Mouse (Mus musculus) liver, embryonic 12.5 days (tissue): ENCODE results near the gene Flvcr2. TPM values are rescaled to one million over a fixed set of nuclear protein-coding genes. Genes with fewer than 3 reads are reported as not detected.

Source experiments
- ATAC-seq: fragments of 200-750 bp; cut with Nextera tagmentation; 2 replicates; pipeline ENCODE4 v1.8.0; 2017; ENCODE audit warnings: moderate number of reproducible peaks, mild to moderate bottlenecking, moderate library complexity
- H3K27ac ChIP-seq: fragments of 300-500 bp; sonication (generic); 2 replicates; pipeline ENCODE4 v1.5.1; 2016; ENCODE audit warnings: mild to moderate bottlenecking
- H3K27me3 ChIP-seq: fragments of 300-500 bp; sonication (generic); replicated peaks from 2 replicates; pipeline ENCODE4 v1.6.1; 2016; ENCODE audit warnings: mild to moderate bottlenecking, moderate library complexity
- H3K36me3 ChIP-seq: fragments of 300-500 bp; sonication (generic); 2 replicates; pipeline ENCODE4 v1.6.1; 2016; ENCODE audit warnings: mild to moderate bottlenecking, moderate library complexity
- H3K4me1 ChIP-seq: fragments of 300-500 bp; sonication (generic); 2 replicates; pipeline ENCODE4 v1.6.1; 2016
- H3K4me2 ChIP-seq: fragments of 300-500 bp; sonication (generic); 2 replicates; pipeline ENCODE4 v1.6.1; 2016; ENCODE audit warnings: mild to moderate bottlenecking, moderate library complexity
- H3K4me3 ChIP-seq: fragments of 300-500 bp; sonication (generic); 2 replicates; pipeline ENCODE4 v1.5.1; 2016; ENCODE audit warnings: mild to moderate bottlenecking, moderate library complexity
- H3K9ac ChIP-seq: fragments of 300-500 bp; sonication (generic); 2 replicates; pipeline ENCODE4 v1.6.1; 2016; ENCODE audit warnings: mild to moderate bottlenecking, moderate library complexity
- H3K9me3 ChIP-seq: fragments of 300-500 bp; sonication (generic); replicated peaks from 2 replicates; pipeline ENCODE4 v1.6.1; 2016; ENCODE audit warnings: mild to moderate bottlenecking, moderate library complexity
- WGBS: fragments of 180-500 bp; shearing (Covaris S2); methylation state at CpG from one replicate; pipeline ENCODE4 v1.1.7; 2016; ENCODE audit not compliant: insufficient replicate concordance; 5-methylcytosine and 5-hydroxymethylcytosine counted together
- polyA plus RNA-seq: library from polyadenylated mRNA; unstranded; fragments of >200 nt; fragmentation: Nextera tagmentation; extraction: Ambion mirVana; gene quantifications from 2 replicates; pipeline ENCODE4 v1.2.1, GENCODE M21; 2016

Flvcr2 gene
- polyA plus RNA-seq, 1 experiment from 2014 or later, result 4.3 TPM

- no peak for ATAC-seq
- no peaks in the 10 kb centered on the region for H3K9me3 ChIP-seq
- H3K27me3 ChIP-seq, result no peaks in the 10 kb centered on the region
- no peak overlapping the region for H3K4me2 ChIP-seq
- H3K9ac ChIP-seq, result no peak overlapping the region
- H3K36me3 ChIP-seq, result peaks cover 51% of the 10 kb centered on the region
- H3K4me1 ChIP-seq, result peaks cover 5% of the 10 kb centered on the region; the same call in 1 of the 2 replicates
- no peak overlapping the region for H3K27ac ChIP-seq
- no peak overlapping the region for H3K4me3 ChIP-seq
Measured at GRCm38 (mm10) chr12:85810959-85811358, 64.6 kb downstream of the Flvcr2 start.

DNA sequence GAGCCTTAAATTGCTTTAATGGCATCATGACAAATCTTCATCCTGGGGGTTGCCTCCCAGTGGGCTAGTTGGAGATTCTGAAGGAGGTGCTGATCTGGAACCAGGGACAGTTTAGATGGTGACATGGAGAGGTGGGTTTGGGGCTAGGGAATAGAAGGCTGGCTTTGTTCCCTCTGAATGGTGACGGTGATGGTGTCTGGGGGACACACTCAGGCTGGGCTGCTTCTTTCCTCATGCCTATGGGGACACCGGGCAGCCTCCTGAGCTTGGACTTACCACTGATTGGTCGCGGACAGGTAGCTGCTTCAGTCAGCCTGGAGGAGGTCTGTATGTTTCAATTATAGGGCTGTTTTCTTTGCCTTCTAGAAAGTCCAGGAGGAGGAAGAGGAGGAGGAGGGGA, 65.3 kb downstream of the Flvcr2 start:
- H3K4me1 ChIP-seq, result peaks cover 5% of the 10 kb centered on the region; the same call in 1 of the 2 replicates
- H3K36me3 ChIP-seq, result peaks cover 58% of the 10 kb centered on the region
- ATAC-seq, result no peak
- H3K27me3 ChIP-seq, result no peaks in the 10 kb centered on the region
- WGBS, result 84% methylated on average over 4 of the region's 4 CpGs
- H3K4me3 ChIP-seq, result no peak overlapping the region
- no peak overlapping the region for H3K9ac ChIP-seq
- no peak overlapping the region for H3K4me2 ChIP-seq
- H3K27ac ChIP-seq, result no peak overlapping the region
- no peaks in the 10 kb centered on the region for H3K9me3 ChIP-seq

DNA sequence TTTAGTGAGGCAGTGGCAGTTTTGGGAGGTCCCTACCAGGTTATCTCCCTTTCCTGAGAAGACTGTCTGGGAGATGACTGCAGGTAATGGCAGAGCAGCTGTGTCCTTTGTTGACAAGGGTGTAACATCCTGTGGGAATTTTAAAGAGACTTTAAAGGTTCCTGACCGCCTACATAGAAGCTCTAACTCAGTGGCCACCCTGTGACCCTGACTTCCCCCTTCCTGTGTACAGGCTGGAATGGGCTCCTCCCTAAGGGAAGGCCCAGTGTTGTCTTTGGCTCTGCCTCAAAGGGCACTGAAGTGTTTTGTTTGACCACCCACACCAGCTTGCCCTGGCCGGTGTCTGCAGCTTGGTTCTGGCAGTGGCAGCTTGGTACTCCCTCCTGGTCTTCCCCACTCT, 67.3 kb downstream of the Flvcr2 start:
- no peak overlapping the region for H3K27ac ChIP-seq
- no peak overlapping the region for H3K4me3 ChIP-seq
- peaks cover 9% of the 10 kb centered on the region; the same call in 1 of the 2 replicates for H3K4me1 ChIP-seq
- no peak overlapping the region for H3K4me2 ChIP-seq
- no peak overlapping the region for H3K9ac ChIP-seq
- no peaks in the 10 kb centered on the region for H3K27me3 ChIP-seq
- peaks cover 74% of the 10 kb centered on the region for H3K36me3 ChIP-seq
- 68% methylated on average over 2 of the region's 2 CpGs for WGBS
- H3K9me3 ChIP-seq, result no peaks in the 10 kb centered on the region
- peak; percentile 28; the same call in 1 of the 2 replicates for ATAC-seq

GRCm38 (mm10) chr12:85822051-85822450, 75.7 kb downstream of the Flvcr2 start:
- no peak for ATAC-seq
- Histone ChIP-seq H3K36me3 (peaks cover 58% of the 10 kb centered on the region), H3K9ac (no peak overlapping the region), H3K27ac (no peak overlapping the region), H3K27me3 (no peaks in the 10 kb centered on the region), H3K9me3 (no peaks in the 10 kb centered on the region), H3K4me2 (no peak overlapping the region), H3K4me1 (peaks cover 39% of the 10 kb centered on the region), H3K4me3 (no peak overlapping the region)
- WGBS, result 83% methylated on average over 9 of the region's 9 CpGs

DNA sequence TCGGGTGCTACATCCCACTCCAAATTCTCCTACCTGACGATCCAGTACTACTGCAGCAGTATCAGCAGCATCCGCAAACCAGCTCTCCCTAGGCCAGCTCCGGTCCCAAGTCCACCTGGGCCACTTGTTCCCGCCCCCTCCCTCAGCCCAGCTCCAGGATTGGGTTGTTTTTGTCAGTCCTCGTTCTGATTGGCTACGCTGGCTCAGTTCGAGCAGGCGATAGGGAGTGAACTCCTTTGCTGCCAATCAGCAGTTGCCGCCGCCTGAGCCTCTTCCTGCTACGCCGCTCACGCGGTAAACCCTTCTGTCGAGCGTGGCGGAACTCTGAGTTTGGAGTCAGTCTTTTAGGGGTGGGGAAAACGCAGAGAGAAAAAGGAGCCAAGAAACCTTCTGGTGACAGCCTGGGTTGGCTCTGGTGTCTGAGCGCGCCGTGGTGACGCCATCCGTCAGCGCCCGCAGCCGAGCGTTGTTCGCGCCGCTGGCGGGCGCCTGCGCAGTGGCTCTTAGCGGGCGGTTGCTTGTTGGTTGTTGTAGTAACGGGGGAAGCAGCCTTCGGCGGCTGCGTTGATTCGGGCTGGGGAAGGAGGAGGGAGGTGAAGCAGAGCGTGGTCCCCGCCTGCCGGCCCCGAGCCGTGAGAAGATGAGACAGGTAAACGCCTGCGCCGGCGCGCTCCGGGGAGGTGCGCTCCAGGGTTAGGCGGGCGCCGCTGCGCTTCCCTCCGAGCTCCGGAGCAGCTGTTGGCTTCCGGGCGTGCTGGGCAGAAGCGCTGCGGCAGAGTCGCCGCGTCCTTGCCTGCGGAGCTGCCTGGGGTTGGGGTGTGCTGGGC, 78.3 kb downstream of the Flvcr2 start, which contains the start of the genes Erg28 and Ttll5:
Gene Erg28, minus strand, starts transcription at position 113 of the 827 bp plus-strand sequence.
Gene Ttll5, plus strand, starts transcription at position 222 of the 827 bp plus-strand sequence.
- Histone ChIP-seq H3K4me1 (peaks cover 34% of the 10 kb centered on the region), H3K27me3 (no peaks in the 10 kb centered on the region), H3K4me3 (peak within 1 kb of the TSS; percentile 85), H3K9me3 (no peaks in the 10 kb centered on the region), H3K4me2 (peak within 1 kb of the TSS; percentile 83), H3K9ac (peak within 1 kb of the TSS; percentile 88), H3K36me3 (peaks cover 57% of the 10 kb centered on the region), H3K27ac (peak within 1 kb of the TSS; percentile 97)
- 1% methylated on average over 66 of the region's 67 CpGs for WGBS
- ATAC-seq, result peak; percentile 95

- H3K27me3 ChIP-seq, result no peaks in the 10 kb centered on the region
- peaks cover 54% of the 10 kb centered on the region for H3K36me3 ChIP-seq
- H3K9me3 ChIP-seq, result no peaks in the 10 kb centered on the region
- H3K4me1 ChIP-seq, result peaks cover 34% of the 10 kb centered on the region
- H3K27ac ChIP-seq, result peak overlapping the region; percentile 97
- ATAC-seq, result no peak
- H3K9ac ChIP-seq, result peak overlapping the region; percentile 88
- peak overlapping the region; percentile 85 for H3K4me3 ChIP-seq
- peak overlapping the region; percentile 83 for H3K4me2 ChIP-seq
- WGBS, result 7% methylated on average over 8 of the region's 8 CpGs
Measured at GRCm38 (mm10) chr12:85825361-85825760, 79.0 kb downstream of the Flvcr2 start.

DNA sequence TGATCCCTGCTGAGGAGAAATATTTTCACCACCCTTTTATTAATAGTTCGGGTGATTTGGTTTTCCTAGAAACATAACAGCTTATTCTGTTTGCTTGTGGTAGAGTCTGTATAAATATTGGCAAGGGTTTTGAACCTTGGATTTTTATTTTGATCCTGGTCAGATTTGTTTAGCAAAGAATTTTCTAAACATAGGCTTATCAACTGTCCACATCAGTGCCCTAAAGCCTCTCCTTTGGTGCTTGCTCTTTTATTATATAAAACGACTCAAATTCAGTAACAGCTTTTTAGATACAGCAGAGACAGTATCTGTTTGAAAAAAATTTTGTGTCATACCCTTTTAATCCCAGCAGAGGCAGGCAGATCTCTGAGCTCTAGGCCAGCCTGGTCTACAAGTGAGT, 79.5 kb downstream of the Flvcr2 start:
- Histone ChIP-seq H3K27ac (no peak overlapping the region), H3K9ac (peak overlapping the region; percentile 88), H3K4me1 (peaks cover 34% of the 10 kb centered on the region), H3K27me3 (no peaks in the 10 kb centered on the region), H3K4me2 (peak overlapping the region; percentile 83), H3K36me3 (peaks cover 52% of the 10 kb centered on the region), H3K9me3 (no peaks in the 10 kb centered on the region), H3K4me3 (peak overlapping the region; percentile 85)
- no peak for ATAC-seq
- WGBS, result 40% methylated on average over 2 of the region's 2 CpGs

GRCm38 (mm10) chr12:85828856-85829255, 82.5 kb downstream of the Flvcr2 start:
- ATAC-seq, result no peak
- no peak overlapping the region for H3K4me3 ChIP-seq
- no peak overlapping the region for H3K27ac ChIP-seq
- peaks cover 64% of the 10 kb centered on the region for H3K36me3 ChIP-seq
- no peak overlapping the region for H3K4me2 ChIP-seq
- H3K27me3 ChIP-seq, result no peaks in the 10 kb centered on the region
- no peak overlapping the region for H3K9ac ChIP-seq
- no peaks in the 10 kb centered on the region for H3K9me3 ChIP-seq
- 86% methylated on average over 3 of the region's 3 CpGs for WGBS
- H3K4me1 ChIP-seq, result peaks cover 16% of the 10 kb centered on the region

DNA sequence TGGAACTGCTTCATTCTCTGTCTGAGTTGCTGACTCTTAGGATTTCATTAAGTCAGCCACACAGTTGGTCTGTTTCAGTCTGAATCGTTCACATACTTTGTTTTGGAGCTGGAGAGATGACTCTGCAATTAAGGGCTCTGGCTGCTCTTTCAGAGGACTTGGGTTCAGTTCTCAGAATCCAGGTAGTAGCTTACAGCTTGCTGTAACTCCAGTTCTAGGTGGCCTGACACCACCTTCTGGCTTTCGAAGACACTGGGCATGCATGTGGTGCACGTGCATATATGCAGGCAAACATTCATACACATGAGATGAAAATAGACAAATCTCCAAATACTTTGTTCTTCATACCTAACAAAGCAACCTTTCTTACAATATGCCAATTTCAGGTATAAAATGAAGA, 83.5 kb downstream of the Flvcr2 start:
- Histone ChIP-seq H3K27ac (no peak overlapping the region), H3K4me2 (no peak overlapping the region), H3K4me3 (no peak overlapping the region), H3K27me3 (no peaks in the 10 kb centered on the region), H3K9me3 (no peaks in the 10 kb centered on the region), H3K4me1 (peaks cover 13% of the 10 kb centered on the region), H3K36me3 (peaks cover 71% of the 10 kb centered on the region), H3K9ac (no peak overlapping the region)
- ATAC-seq, result no peak
- WGBS, result 82% methylated on average over 3 of the region's 3 CpGs

DNA sequence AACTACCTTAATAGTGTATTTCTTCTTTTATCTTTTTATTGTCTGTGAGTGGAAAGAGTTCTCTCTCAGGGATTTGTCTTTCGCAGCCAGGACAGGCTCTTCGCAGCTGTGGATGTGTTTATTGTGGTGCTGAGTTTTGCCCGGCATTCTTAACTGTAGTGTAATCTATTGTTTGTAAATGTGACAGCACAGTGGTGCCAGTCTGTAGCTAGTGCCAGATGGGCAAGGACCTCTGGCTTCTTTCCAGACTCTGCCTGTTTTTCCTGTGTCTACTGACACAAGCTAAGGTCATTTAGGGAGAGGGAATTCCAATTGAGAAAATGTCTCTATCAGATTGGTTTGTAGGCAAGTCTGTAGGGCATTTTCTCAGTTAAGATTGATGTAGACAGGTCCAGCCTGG, 84.4 kb downstream of the Flvcr2 start:
- Histone ChIP-seq H3K9ac (no peak overlapping the region), H3K36me3 (peaks cover 79% of the 10 kb centered on the region), H3K4me3 (no peak overlapping the region), H3K4me2 (no peak overlapping the region), H3K4me1 (peaks cover 12% of the 10 kb centered on the region), H3K27me3 (no peaks in the 10 kb centered on the region), H3K9me3 (no peaks in the 10 kb centered on the region), H3K27ac (no peak overlapping the region)
- WGBS, result 84% methylated on average over 3 of the region's 3 CpGs
- ATAC-seq, result no peak

GRCm38 (mm10) chr12:85834543-85834942, 88.2 kb downstream of the Flvcr2 start:
- peaks cover 60% of the 10 kb centered on the region for H3K36me3 ChIP-seq
- WGBS, result 85% methylated on average over 2 of the region's 2 CpGs
- H3K4me3 ChIP-seq, result no peak overlapping the region
- no peak overlapping the region for H3K27ac ChIP-seq
- no peaks in the 10 kb centered on the region for H3K9me3 ChIP-seq
- no peak for ATAC-seq
- no peak overlapping the region for H3K4me2 ChIP-seq
- no peaks in the 10 kb centered on the region for H3K4me1 ChIP-seq
- H3K9ac ChIP-seq, result no peak overlapping the region
- H3K27me3 ChIP-seq, result no peaks in the 10 kb centered on the region

DNA sequence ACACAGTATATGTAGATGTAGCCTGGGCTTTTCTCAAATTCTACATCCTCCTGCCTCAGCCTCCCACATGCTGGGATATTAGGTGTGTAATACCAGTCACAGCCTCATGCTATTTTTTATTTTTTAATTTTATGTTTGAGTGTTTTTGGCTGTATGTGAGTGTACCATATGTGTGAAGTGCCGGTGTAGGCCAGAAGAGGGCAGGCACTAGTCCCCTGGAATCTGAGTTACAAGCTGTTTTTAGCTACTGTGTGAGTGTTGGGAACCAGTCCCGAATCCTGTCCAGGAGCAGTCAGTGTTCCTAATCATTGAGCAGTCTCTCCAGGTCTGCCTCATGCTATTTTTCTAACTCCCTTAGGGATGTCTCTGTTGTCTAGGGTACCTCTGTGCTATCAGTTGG, 91.4 kb downstream of the Flvcr2 start:
- H3K9ac ChIP-seq, result no peak overlapping the region
- WGBS, result 88% methylated on average over 2 of the region's 2 CpGs
- H3K4me3 ChIP-seq, result no peak overlapping the region
- H3K27ac ChIP-seq, result no peak overlapping the region
- no peak overlapping the region for H3K4me2 ChIP-seq
- ATAC-seq, result no peak
- H3K27me3 ChIP-seq, result no peaks in the 10 kb centered on the region
- H3K4me1 ChIP-seq, result peaks cover 10% of the 10 kb centered on the region
- no peaks in the 10 kb centered on the region for H3K9me3 ChIP-seq
- peaks cover 54% of the 10 kb centered on the region for H3K36me3 ChIP-seq
